Mouse (Mus musculus) thymus, adult 2 months (tissue): ENCODE measurements at regions not wholly inside any gene's neighbourhood (a gene's known extent, or its start where the extent isn't known, plus 50 kb on each side); places are given as distances from the start of the nearest gene placed in this dataset.

Experiments used
- CTCF ChIP-seq: fragments of 200-500 bp; IDR thresholded peaks from 2 replicates; pipeline ENCODE4 v1.5.1; 2012; ENCODE audit warnings: mild to moderate bottlenecking, control low read depth, low read length, moderate library complexity, borderline replicate concordance; ENCODE audit not compliant: control insufficient read depth, poor library complexity, insufficient read depth; ENCODE audit errors: extremely low read depth
- POLR2A ChIP-seq: fragments of 200-500 bp; IDR thresholded peaks from 2 replicates; pipeline ENCODE4 v1.6.1; 2012; ENCODE audit warnings: mild to moderate bottlenecking, low read length, control low read depth, moderate library complexity; ENCODE audit not compliant: control insufficient read depth, poor library complexity, insufficient read depth; ENCODE audit errors: extremely low read depth

DNA sequence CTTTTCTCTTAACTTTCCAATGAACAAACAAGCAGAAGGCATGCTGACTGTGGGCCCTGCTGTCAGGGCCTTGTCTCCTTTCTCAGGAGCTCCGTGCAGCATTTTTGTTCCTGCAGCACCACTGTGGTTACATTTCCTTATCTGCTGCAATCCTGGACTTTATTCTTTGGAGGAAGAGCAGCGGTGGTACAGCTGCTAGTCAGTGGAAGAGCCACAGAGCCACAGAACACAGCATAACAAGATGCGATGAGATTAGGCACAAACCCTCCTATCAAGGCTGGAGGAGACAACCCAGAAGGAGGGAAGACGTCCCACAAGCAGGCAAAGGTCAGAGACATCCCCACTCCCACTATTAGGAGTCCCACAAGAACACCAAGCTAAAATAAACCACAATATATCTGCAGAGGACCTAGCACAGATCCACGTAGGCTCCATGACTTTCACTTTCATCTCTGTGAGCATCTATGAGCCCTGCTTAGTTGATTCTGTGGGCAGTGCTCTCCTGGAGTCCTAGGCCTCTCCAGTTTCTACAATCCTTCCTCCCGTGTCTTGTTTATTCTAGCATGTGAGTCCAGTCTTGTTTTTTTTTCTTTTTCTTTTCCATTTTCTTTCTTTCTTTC is 133.0 kb downstream of the Zfp619 start:
- TF ChIP-seq POLR2A (no peak), CTCF (no peak)
